In the genomic region with DNA sequence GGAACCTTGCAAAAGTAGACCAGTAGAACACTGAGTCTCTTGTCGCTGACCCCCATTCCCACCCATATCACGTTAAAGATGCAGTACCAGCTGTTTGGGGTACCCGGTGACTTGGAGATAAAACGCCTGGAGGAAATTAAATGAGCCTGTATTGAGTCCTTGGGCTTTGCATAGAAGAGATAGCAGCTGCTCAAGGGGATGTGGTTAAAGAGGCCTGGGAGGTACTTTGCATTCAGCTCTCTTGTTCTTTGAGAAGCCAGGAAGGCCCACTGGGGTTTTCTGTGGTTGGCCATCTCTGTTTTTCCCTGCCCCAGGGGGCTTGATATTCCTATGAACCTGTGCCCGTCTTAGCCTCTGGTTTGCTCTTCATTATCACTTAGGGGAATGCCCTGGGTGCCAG, we compare ENCODE assay signal across 12 mouse cellular contexts. TPM values are rescaled to one million over a fixed set of nuclear protein-coding genes. Genes with fewer than 3 reads are reported as not detected.
A peak's percentile ranks its signal among the peaks of the same experiment; 100 is the strongest.
DNase-seq lines count a peak whose midpoint lies in the region; ATAC-seq and TF ChIP-seq lines count a peak whose summit lies in the region.
"Had no signal": no experiment of that assay in that cellular context is flagged by ENCODE, and none has a peak within 500 bp of the region (broad histone marks: within the 10 kb centered on the region; RNA-seq: fewer than 3 reads in every experiment).

No protein-coding gene starts in this region.

- TF ChIP-seq RAD21 in MEL (IDR thresholded peaks at IDR 0.05; ENCODE audit: low read depth, low read length), result no peak

- peak; percentile 71 to 86 for ATAC-seq in hematopoietic stem cell, adult 5-6 weeks (replicated peaks in 1 of 2; ENCODE audit: insufficient read depth in 1 of 2, low FRiP score in 2 of 2, low TSS enrichment in 1 of 2, low read depth in 1 of 2, poor library complexity in 2 of 2, severe bottlenecking in 2 of 2)
- ATAC-seq in megakaryocyte-erythroid progenitor cell, adult 5-6 weeks (replicated peaks; ENCODE audit: low FRiP score, low TSS enrichment, poor library complexity, severe bottlenecking), result peak; percentile 82
- no peak for ATAC-seq in forebrain, postnatal 0 days
- ATAC-seq: lung, postnatal 0 days had no signal

- peaks cover 41 to 62% of the 10 kb centered on the region in 2 experiments for H3K4me1 ChIP-seq in MEL (ENCODE audit: control insufficient read depth in 1 of 2, insufficient read depth in 2 of 2, low read length in 2 of 2)
- H3K4me1 ChIP-seq in forebrain, postnatal 0 days (ENCODE audit: insufficient read depth), result no peaks in the 10 kb centered on the region

- H3K79me2 ChIP-seq in MEL (ENCODE audit: control insufficient read depth, insufficient read depth, low read length, poor library complexity), result peaks cover 2% of the 10 kb centered on the region; the same call in 1 of the 2 replicates

- no peak overlapping the region for H3K4me2 ChIP-seq in forebrain, postnatal 0 days (ENCODE audit: low read depth)

- peaks cover 0 to 57% of the 10 kb centered on the region in 2 experiments; a peak in 2 of 4 replicates for H3K36me3 ChIP-seq in MEL (ENCODE audit: control insufficient read depth in 1 of 2, insufficient read depth in 2 of 2, low read length in 2 of 2)
- H3K36me3 ChIP-seq in forebrain, postnatal 0 days (ENCODE audit: insufficient read depth), result 0 out of 2 replicates have a peak, but pooled peaks cover 4% of the 10 kb centered on the region

- H3K27me3 ChIP-seq in MEL (ENCODE audit: control insufficient read depth in 1 of 2, insufficient read depth in 2 of 2, low read length in 2 of 2), result no peaks in the 10 kb centered on the region
- H3K27me3 ChIP-seq in forebrain, postnatal 0 days (ENCODE audit: insufficient read depth, low read length), result no peaks in the 10 kb centered on the region

- H3K4me3 ChIP-seq in MEL (ENCODE audit: control insufficient read depth in 1 of 2, insufficient read depth in 1 of 2, low read depth in 2 of 2, low read length in 2 of 2), result no peak overlapping the region; a peak in 1 of 4 replicates
- no peak overlapping the region for H3K4me3 ChIP-seq in forebrain, postnatal 0 days (ENCODE audit: low read depth, low read length)

- peak overlapping the region; percentile 97 for H3K27ac ChIP-seq in MEL (ENCODE audit: control insufficient read depth, low read depth, low read length)
- H3K27ac ChIP-seq in forebrain, postnatal 0 days (ENCODE audit: low read depth, low read length), result no peak overlapping the region

- TF ChIP-seq POLR2A in MEL (IDR thresholded peaks at IDR 0.05; ENCODE audit: control insufficient read depth in 1 of 2, insufficient read depth in 1 of 2, low read depth in 1 of 2, low read length in 2 of 2, poor library complexity in 1 of 2), result peak in 1 of 2 experiments; percentile 49; a peak in 2 of 4 replicates

- no peak for TF ChIP-seq CTCF in MEL (IDR thresholded peaks at IDR 0.05 in 2 of 3, conservative IDR thresholded peaks at IDR 0.05 in 1 of 3; ENCODE audit: control insufficient read depth in 1 of 3, insufficient read depth in 1 of 3, low read depth in 2 of 3, low read length in 3 of 3, poor library complexity in 1 of 3, severe bottlenecking in 1 of 3)
- no peak for TF ChIP-seq CTCF in forebrain, postnatal 0 days (IDR thresholded peaks at IDR 0.05; ENCODE audit: low read depth)

- H3K9ac ChIP-seq in MEL (ENCODE audit: control insufficient read depth, low read depth, low read length, poor library complexity, severe bottlenecking), result peak overlapping the region; percentile 32
- H3K9ac ChIP-seq in forebrain, postnatal 0 days, result no peak overlapping the region

- 63% methylated on average over 5 of the region's 5 CpGs for whole genome bisulfite sequencing in forebrain, postnatal 0 days

- H3K9me3 ChIP-seq in MEL (replicated peaks; ENCODE audit: insufficient read depth, low read length), result no peaks in the 10 kb centered on the region
- H3K9me3 ChIP-seq in forebrain, postnatal 0 days (ENCODE audit: low read length), result no peaks in the 10 kb centered on the region

- peak; percentile 62 to 69 for DNase-seq in spleen, postnatal 36 days (ENCODE audit: low spot score in 2 of 2)
- DNase-seq in spleen, adult 12 weeks (ENCODE audit: low spot score), result no peak
- DNase-seq in MEL (ENCODE audit: low read depth, low spot score) (peak; percentile 96), MN1 (ENCODE audit: low spot score) (no peak)
- no peak for DNase-seq in forebrain, postnatal 0 days
- no peak for DNase-seq in cerebellum, adult 11-12 months
- DNase-seq: adrenal gland, adult 8-10 months; cerebellum, adult 2 months; left cerebral cortex, postnatal 4 days had no signal

- TF ChIP-seq EP300 in MEL (IDR thresholded peaks at IDR 0.05; ENCODE audit: low read depth in 1 of 2, low read length in 2 of 2), result peak; percentile 99

TF ChIP-seq in MEL, 35 proteins besides CTCF, POLR2A, EP300 and RAD21 (continues in another document):
- TF ChIP-seq TCF12 (IDR thresholded peaks at IDR 0.05; ENCODE audit: low read depth, low read length) (peak; percentile 100), SIN3A (IDR thresholded peaks at IDR 0.05; ENCODE audit: low read length) (peak; percentile 96), HCFC1 (IDR thresholded peaks at IDR 0.05; ENCODE audit: low read depth, low read length) (peak; percentile 65), MXI1 (IDR thresholded peaks at IDR 0.05; ENCODE audit: low read depth, low read length) (peak; percentile 62; the same call in 1 of the 2 replicates), BHLHE40 (IDR thresholded peaks at IDR 0.05; ENCODE audit: borderline replicate concordance, low read depth, low read length) (peak; percentile 87), ZNF384 (IDR thresholded peaks at IDR 0.05; ENCODE audit: low read depth, low read length) (peak; percentile 76), POLR2AphosphoS5 (IDR thresholded peaks at IDR 0.05; ENCODE audit: borderline replicate concordance, low read depth, low read length) (no peak), MAFK (IDR thresholded peaks at IDR 0.05; ENCODE audit: borderline replicate concordance, low read depth, low read length) (peak; percentile 89), JUND (IDR thresholded peaks at IDR 0.05; ENCODE audit: low read depth, low read length) (peak; percentile 71), MYB (IDR thresholded peaks at IDR 0.05; ENCODE audit: low read depth, low read length) (peak; percentile 80), ZMIZ1 (IDR thresholded peaks at IDR 0.05; ENCODE audit: low read depth, low read length) (peak; percentile 74; the same call in 1 of the 2 replicates), TAL1 (IDR thresholded peaks at IDR 0.05; ENCODE audit: low read length) (peak; percentile 99), CHD1 (IDR thresholded peaks at IDR 0.05; ENCODE audit: low read depth, low read length) (no peak), NRF1 (IDR thresholded peaks at IDR 0.05; ENCODE audit: insufficient read depth, low read depth, low read length, poor library complexity, severe bottlenecking) (no peak), GABPA (IDR thresholded peaks at IDR 0.05; ENCODE audit: low read depth, low read length) (no peak), UBTF (IDR thresholded peaks at IDR 0.05; ENCODE audit: borderline replicate concordance, insufficient read depth, low read depth, low read length) (0 out of 2 replicates have a peak, but pooled peaks have one; percentile 39), GATA1 (IDR thresholded peaks at IDR 0.05; ENCODE audit: low read depth, low read length) (peak; percentile 100), USF2 (IDR thresholded peaks at IDR 0.05; ENCODE audit: borderline replicate concordance in 1 of 2, insufficient read depth in 1 of 2, low read depth in 1 of 2, low read length in 2 of 2) (no peak), RCOR1 (IDR thresholded peaks at IDR 0.05; ENCODE audit: low read depth, low read length) (peak; percentile 92), MEF2A (IDR thresholded peaks at IDR 0.05; ENCODE audit: extremely low read depth, insufficient replicate concordance, low read depth, low read length, poor library complexity, severe bottlenecking) (no peak), ETS1 (IDR thresholded peaks at IDR 0.05; ENCODE audit: low read depth, low read length) (peak; percentile 100), ZC3H11A (IDR thresholded peaks at IDR 0.05; ENCODE audit: low read depth, low read length) (no peak), MAZ (IDR thresholded peaks at IDR 0.05; ENCODE audit: low read depth, low read length) (peak; percentile 96), SMC3 (IDR thresholded peaks at IDR 0.05; ENCODE audit: low read depth, low read length) (no peak), KAT2A (conservative IDR thresholded peaks at IDR 0.05; ENCODE audit: low read depth, low read length) (no peak; the same call in 1 of the 2 replicates), MYC (IDR thresholded peaks at IDR 0.05; ENCODE audit: low read depth, low read length) (peak; percentile 66; the same call in 1 of the 2 replicates), TBP (IDR thresholded peaks at IDR 0.05; ENCODE audit: low read depth, low read length) (peak; percentile 57), NELFE (IDR thresholded peaks at IDR 0.05; ENCODE audit: low read depth, low read length) (no peak; the same call in 1 of the 2 replicates), POLR2AphosphoS2 (IDR thresholded peaks at IDR 0.05; ENCODE audit: low read length) (no peak), ELF1 (IDR thresholded peaks at IDR 0.05; ENCODE audit: low read depth, low read length) (0 out of 2 replicates have a peak, but pooled peaks have one; percentile 49)

RNA-seq across cellular contexts. Expression of gene St3gal2, which starts 9.3 kb away (rescaled TPM):
- total RNA-seq in MEL (2012; rRNA removed), result 4.0 and 5.2 TPM in 2 replicates
- 10 to 100 TPM in 1 of 2 experiments, not detected in 1; 18.0 TPM for polyA plus RNA-seq in MEL (2012; ENCODE audit: insufficient read depth in 1 of 2, insufficient read length in 2 of 2, low read depth in 1 of 2, low replicate concordance in 2 of 2, missing spikeins in 1 of 2)
- 7.1 and 12.3 TPM in 2 replicates for total RNA-seq in hematopoietic stem cell, adult 5-6 weeks (2017)
- 12.5 and 13.1 TPM in 2 replicates for total RNA-seq in megakaryocyte-erythroid progenitor cell, adult 5-6 weeks (2014; fragmentation: Nextera tagmentation)
- 2.0 and 17.0 TPM in 2 replicates for total RNA-seq in megakaryocyte-erythroid progenitor cell, adult 5-6 weeks (2017)
- total RNA-seq in forebrain, postnatal 0 days (2014; rRNA removed), result 27.4 and 30.7 TPM in 2 replicates
- 16.0 and 22.1 TPM in 2 replicates for polyA plus RNA-seq in forebrain, postnatal 0 days (2015; fragmentation: Nextera tagmentation; extraction: Ambion mirVana)

RNA-seq across cellular contexts. Expression of gene Fuk, which starts 26.8 kb away (rescaled TPM):
- total RNA-seq in MEL (2012; rRNA removed), result 8.3 and 9.1 TPM in 2 replicates
- 10 to 100 TPM in 1 of 2 experiments, not detected in 1; 10.6 TPM for polyA plus RNA-seq in MEL (2012; ENCODE audit: insufficient read depth in 1 of 2, insufficient read length in 2 of 2, low read depth in 1 of 2, low replicate concordance in 2 of 2, missing spikeins in 1 of 2)
- 3.3 and 5.6 TPM in 2 replicates for total RNA-seq in hematopoietic stem cell, adult 5-6 weeks (2017)
- total RNA-seq in megakaryocyte-erythroid progenitor cell, adult 5-6 weeks (2014; fragmentation: Nextera tagmentation), result 5.1 and 10.8 TPM in 2 replicates
- total RNA-seq in megakaryocyte-erythroid progenitor cell, adult 5-6 weeks (2017), result 2.1 and 2.9 TPM in 2 replicates
- total RNA-seq in forebrain, postnatal 0 days (2014; rRNA removed), result 8.8 and 12.4 TPM in 2 replicates
- polyA plus RNA-seq in forebrain, postnatal 0 days (2015; fragmentation: Nextera tagmentation; extraction: Ambion mirVana), result 3.5 and 4.5 TPM in 2 replicates

Comparison
In these comparisons a context has a peak if more than half of its experiments do, and no peak if none do; other contexts are left out.
1. DNase-seq: peak in spleen, postnatal 36 days (2 of 2) and MEL (single experiment); none in spleen, adult 12 weeks (single experiment), forebrain, postnatal 0 days (single experiment), cerebellum, adult 11-12 months (single experiment) and MN1 (single experiment).